Mouse (Mus musculus) embryonic fibroblast, embryonic 13.5 days (primary cell): Measurements from ENCODE around the gene Dnah2.

Source experiments
- CTCF ChIP-seq: IDR thresholded peaks from 2 replicates; pipeline ENCODE4 v1.5.1; 2011; ENCODE audit warnings: mild to moderate bottlenecking, control low read depth, low read length, moderate library complexity, borderline replicate concordance; ENCODE audit not compliant: insufficient read depth
- POLR2A ChIP-seq: IDR thresholded peaks from 2 replicates; pipeline ENCODE4 v1.6.1; 2011; ENCODE audit warnings: low read depth, mild to moderate bottlenecking, control low read depth, low read length, moderate library complexity

GRCm38 (mm10) chr11:69559183-69559582, 10.3 kb upstream of the Dnah2 start:
- TF ChIP-seq CTCF (no peak), POLR2A (no peak)
